Mouse (Mus musculus): ENCODE results near the gene Gpr137.

- TF ChIP-seq POLR2A (IDR thresholded peaks at IDR 0.05; ENCODE audit: insufficient read length, low read depth) (no peak), POLR2AphosphoS2 (IDR thresholded peaks at IDR 0.05; ENCODE audit: insufficient read length, low read depth) (no peak), E2F4 (IDR thresholded peaks at IDR 0.05; ENCODE audit: insufficient read depth) (no peak), TCF3 (IDR thresholded peaks at IDR 0.05; ENCODE audit: insufficient read length, low read depth) (no peak), USF1 (IDR thresholded peaks at IDR 0.05; ENCODE audit: low read depth) (no peak), MAX (IDR thresholded peaks at IDR 0.05; ENCODE audit: low read depth) (no peak), TCF12 (IDR thresholded peaks at IDR 0.05; ENCODE audit: insufficient read depth, poor library complexity, severe bottlenecking) (no peak), CEBPB (IDR thresholded peaks at IDR 0.05; ENCODE audit: insufficient read depth, poor library complexity, severe bottlenecking) (no peak), MYOD1 (IDR thresholded peaks at IDR 0.05; ENCODE audit: control insufficient read depth in 1 of 3, insufficient read length in 2 of 3, low read depth in 2 of 3) (no peak)
Measured at GRCm38 (mm10) chr19:6893731-6894451, 48.4 kb downstream of the Gpr137 start.

Measured in myocyte (in vitro differentiated cells).